Mouse (Mus musculus) liver, adult 2 months (tissue): ENCODE measurements at regions not wholly inside any gene's neighbourhood (a gene's known extent, or its start where the extent isn't known, plus 50 kb on each side); places are given as distances from the start of the nearest gene placed in this dataset.

Source experiments
- CTCF ChIP-seq: fragments of 200-500 bp; IDR thresholded peaks from 2 replicates; pipeline ENCODE4 v1.5.1; 2011; ENCODE audit warnings: low read depth, low read length, control low read depth
- POLR2A ChIP-seq: fragments of 200-500 bp; IDR thresholded peaks from 2 replicates; pipeline ENCODE4 v1.6.1; 2011; ENCODE audit warnings: low read length, control low read depth; ENCODE audit not compliant: insufficient read depth; ENCODE audit errors: extremely low read depth

DNA sequence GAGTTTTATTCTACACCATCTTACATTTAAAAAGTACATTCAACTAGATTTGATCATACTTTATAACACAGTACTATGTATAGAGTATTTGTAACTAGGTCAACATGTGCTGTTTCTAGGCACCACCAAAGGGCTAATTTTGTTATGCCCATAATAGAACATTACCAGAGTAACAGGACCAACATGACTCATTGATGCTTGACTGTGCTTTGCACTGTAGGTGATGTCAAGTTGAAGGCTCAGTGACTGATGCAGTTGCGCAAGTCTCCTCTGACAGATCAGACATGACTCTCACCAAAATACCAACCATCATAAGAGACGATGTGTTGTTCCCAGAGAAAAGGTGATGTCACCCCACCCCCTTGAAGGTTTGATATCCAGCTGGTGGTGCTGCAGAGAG, 108.5 kb downstream of the Mrpl39 start:
- TF ChIP-seq POLR2A (no peak), CTCF (no peak)
